Mouse (Mus musculus) 3T3-L1 (cell line): Measurements from ENCODE around the gene Tekt5.

Experiments
- DNase-seq: peaks from one replicate; pipeline ENCODE4 v3.0.0-alpha.2; 2015; ENCODE audit warnings: low read depth, low spot score

Gene Tekt5

GRCm38 (mm10) chr16:10336454-10337421, 58.6 kb downstream of the Tekt5 start:
- no peak for DNase-seq

GRCm38 (mm10) chr16:10335953-10336352, 59.3 kb downstream of the Tekt5 start:
- no peak for DNase-seq

- no peak for DNase-seq
These were observed 62.6 kb downstream of the Tekt5 start for GRCm38 (mm10) chr16:10332732-10333131.

DNA sequence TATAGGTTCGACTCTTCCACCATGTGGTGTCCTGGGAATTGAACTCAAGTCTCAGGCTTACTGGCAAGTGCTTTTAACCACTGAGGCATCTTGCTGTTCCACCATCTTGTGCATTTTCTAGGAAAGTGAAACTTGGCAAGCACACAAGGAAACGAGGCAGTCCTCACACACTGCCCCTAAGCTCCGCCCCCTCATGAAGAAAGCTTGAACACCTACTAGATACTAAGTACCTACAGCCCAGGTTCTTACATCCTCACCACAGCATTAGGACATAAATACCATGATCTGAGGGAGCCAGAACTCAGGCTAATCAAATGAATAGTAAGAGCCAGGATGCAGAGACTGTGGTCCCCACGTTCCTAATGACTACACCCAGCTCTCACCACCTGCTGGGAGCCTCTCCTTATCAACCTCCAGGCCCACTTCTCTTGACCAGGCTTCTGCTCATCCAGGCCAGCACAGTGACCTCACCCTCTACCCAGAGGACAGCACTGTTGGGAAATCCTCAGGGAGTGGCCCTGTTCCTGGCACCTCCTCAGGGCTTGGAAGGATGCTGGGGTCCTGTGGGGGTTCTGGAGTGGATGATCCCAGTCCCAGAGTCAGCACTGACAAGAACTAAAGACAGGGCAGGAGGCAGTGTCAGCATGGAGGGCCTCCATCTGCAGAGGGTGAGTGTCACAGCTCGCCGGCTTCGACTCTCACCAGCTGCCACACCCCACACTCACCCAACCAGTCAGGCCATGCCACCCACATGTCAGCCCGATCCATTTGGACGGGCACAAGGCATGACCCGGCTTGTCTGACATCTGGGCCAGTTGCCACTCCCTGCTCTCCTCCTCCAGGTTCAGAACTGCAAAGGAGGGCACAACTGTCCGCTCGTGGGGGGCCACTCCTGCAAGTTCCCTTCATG, 64.4 kb downstream of the Tekt5 start:
- peak; percentile 61 for DNase-seq

- DNase-seq, result no peak
These were observed 67.5 kb downstream of the Tekt5 start for GRCm38 (mm10) chr16:10327563-10328333.

DNA sequence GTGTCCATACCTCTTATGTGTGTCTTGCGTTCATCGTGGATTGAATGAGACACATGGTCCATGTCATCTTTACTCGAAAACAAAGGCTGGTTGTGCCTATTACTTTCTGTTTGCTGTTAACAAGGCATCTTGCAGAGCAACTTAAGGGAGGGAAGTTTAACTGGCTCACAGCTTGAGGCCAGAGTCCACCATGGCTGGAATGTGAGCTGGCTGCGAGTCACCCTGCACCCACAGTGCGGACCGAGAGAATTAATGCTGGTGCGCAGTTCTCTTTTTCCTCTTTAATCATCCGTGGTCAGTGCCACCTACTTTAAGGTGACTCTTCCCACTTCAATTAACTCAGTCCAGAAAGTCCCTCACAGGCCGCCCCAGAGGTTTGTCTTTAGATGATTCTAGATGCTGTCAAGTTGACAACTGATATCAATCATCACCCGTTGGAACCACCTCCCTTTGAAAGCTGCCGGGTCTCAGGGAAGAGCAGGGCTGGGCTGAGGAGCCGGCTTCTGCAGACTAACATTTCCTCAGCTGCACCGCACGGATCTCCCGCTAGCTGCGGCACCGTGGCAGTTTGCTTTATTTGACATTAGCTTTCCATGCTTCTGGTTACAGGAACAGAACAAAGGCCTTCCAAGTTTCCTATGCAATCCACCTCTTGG, 75.2 kb downstream of the Tekt5 start:
- DNase-seq, result no peak

DNA sequence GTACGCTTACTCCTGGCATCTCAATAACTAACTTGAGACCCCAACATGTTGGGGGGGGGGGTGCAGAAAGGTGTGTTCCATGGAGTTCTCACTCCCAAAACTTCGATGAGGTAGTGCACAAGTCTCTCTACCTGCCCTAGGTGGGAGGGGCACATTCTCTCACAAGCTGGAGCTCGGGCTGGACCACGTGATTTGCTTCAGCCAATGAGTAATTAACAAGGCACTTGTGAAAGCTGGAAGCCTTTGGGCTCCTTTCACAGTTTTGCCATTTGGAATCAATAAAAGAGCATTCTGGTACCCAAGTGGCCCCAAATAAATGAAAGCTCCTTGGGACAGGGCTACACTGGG, 78.1 kb downstream of the Tekt5 start:
- DNase-seq, result no peak

GRCm38 (mm10) chr16:10316493-10317196, 78.6 kb downstream of the Tekt5 start:
- no peak for DNase-seq

- peak; percentile 45 for DNase-seq
These were observed 81.6 kb downstream of the Tekt5 start, which contains the start of gene Emp2 for GRCm38 (mm10) chr16:10313646-10314088. Gene Emp2, minus strand, starts transcription at chr16:10313968.

DNA sequence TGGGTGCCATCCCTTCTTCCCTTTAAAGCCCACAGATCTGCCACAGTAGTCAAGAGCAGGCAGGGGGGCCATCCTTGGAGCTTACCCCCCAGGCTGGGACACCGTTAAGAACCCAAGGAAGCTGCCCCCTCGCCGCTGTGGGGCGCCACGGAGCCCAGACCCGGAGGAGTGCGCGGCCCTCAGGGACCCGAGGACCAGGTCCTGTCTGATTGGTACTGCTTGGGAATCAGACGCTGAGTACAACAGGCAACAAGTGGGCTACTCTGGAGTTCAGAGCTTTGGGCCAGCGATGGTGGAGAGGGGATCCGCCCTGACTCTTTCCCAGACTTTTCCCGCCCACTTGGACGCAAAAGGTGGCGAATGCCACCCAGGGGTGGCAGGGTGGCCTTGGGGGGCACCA, 82.1 kb downstream of the Tekt5 start:
- DNase-seq, result no peak

GRCm38 (mm10) chr16:10311989-10312388, 83.3 kb downstream of the Tekt5 start:
- DNase-seq, result no peak

- peak; percentile 58 for DNase-seq
These were observed 84.2 kb downstream of the Tekt5 start for GRCm38 (mm10) chr16:10311086-10311485.

GRCm38 (mm10) chr16:10310507-10310906, 84.8 kb downstream of the Tekt5 start:
- DNase-seq, result no peak
